Mouse (Mus musculus): ENCODE data around the gene Mpzl2. TPM values are rescaled to one million over a fixed set of nuclear protein-coding genes. Genes with fewer than 3 reads are reported as not detected.

Gene Mpzl2
- polyA plus RNA-seq, 1 experiment from 2014 or later: 0.77 TPM

- no peaks in the 10 kb centered on the region for H3K9me3 ChIP-seq (replicated peaks)
- no peak overlapping the region for H3K27ac ChIP-seq (replicated peaks)
- no peaks in the 10 kb centered on the region for H3K36me3 ChIP-seq
- no peak overlapping the region for H3K9ac ChIP-seq (replicated peaks)
- no peak overlapping the region for H3K4me2 ChIP-seq
- WGBS: 79% methylated on average over 3 of the region's 3 CpGs
- ATAC-seq (ENCODE audit: low FRiP score): no peak
- H3K4me1 ChIP-seq: no peaks in the 10 kb centered on the region
- no peaks in the 10 kb centered on the region for H3K27me3 ChIP-seq (replicated peaks)
- no peak overlapping the region for H3K4me3 ChIP-seq (replicated peaks)
Observed at GRCm38 (mm10) chr9:45090811-45091210, 51.2 kb downstream of the Mpzl2 start.

GRCm38 (mm10) chr9:45092641-45093040 lies 53.0 kb downstream of the Mpzl2 start:
- H3K4me1 ChIP-seq: no peaks in the 10 kb centered on the region
- H3K27ac ChIP-seq (replicated peaks): no peak overlapping the region
- no peaks in the 10 kb centered on the region for H3K9me3 ChIP-seq (replicated peaks)
- no peak for ATAC-seq (ENCODE audit: low FRiP score)
- H3K4me2 ChIP-seq: no peak overlapping the region
- no peaks in the 10 kb centered on the region for H3K27me3 ChIP-seq (replicated peaks)
- H3K36me3 ChIP-seq: no peaks in the 10 kb centered on the region
- WGBS: 79% methylated on average over 4 of the region's 4 CpGs
- no peak overlapping the region for H3K9ac ChIP-seq (replicated peaks)
- H3K4me3 ChIP-seq (replicated peaks): no peak overlapping the region

GRCm38 (mm10) chr9:45095149-45095937 lies 55.7 kb downstream of the Mpzl2 start:
- H3K4me3 ChIP-seq (replicated peaks): no peak overlapping the region
- no peaks in the 10 kb centered on the region for H3K27me3 ChIP-seq (replicated peaks)
- no peak overlapping the region for H3K9ac ChIP-seq (replicated peaks)
- no peak for ATAC-seq (ENCODE audit: low FRiP score)
- H3K4me2 ChIP-seq: no peak overlapping the region
- H3K4me1 ChIP-seq: no peaks in the 10 kb centered on the region
- no peaks in the 10 kb centered on the region for H3K36me3 ChIP-seq
- no peak overlapping the region for H3K27ac ChIP-seq (replicated peaks)
- no peaks in the 10 kb centered on the region for H3K9me3 ChIP-seq (replicated peaks)
- 83% methylated on average over 6 of the region's 6 CpGs for WGBS

DNA sequence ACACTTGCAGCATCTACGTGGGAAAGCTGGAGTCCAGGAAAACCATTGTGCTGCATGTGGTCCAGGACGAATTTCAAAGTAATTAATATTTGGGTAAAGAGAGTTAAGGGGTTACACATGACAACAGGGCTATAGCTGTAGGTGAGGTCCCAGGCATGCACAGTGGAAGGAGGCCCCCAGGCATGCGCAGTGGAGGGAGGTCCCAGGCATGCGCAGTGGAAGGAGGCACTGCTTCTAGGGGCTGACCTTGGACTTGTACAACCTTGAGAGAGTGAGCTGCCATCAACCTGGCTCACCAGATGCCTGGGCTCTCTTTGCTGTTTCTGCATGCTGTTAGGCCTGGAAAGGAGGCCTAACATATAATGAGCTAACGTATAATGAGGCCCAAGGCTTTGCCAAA lies 58.3 kb downstream of the Mpzl2 start:
- whole genome bisulfite sequencing: 84% methylated on average over 5 of the region's 5 CpGs
- H3K4me2 ChIP-seq: no peak overlapping the region
- no peak overlapping the region for H3K27ac ChIP-seq (replicated peaks)
- H3K9me3 ChIP-seq (replicated peaks): no peaks in the 10 kb centered on the region
- H3K4me3 ChIP-seq (replicated peaks): no peak overlapping the region
- no peaks in the 10 kb centered on the region for H3K27me3 ChIP-seq (replicated peaks)
- no peaks in the 10 kb centered on the region for H3K36me3 ChIP-seq
- no peak overlapping the region for H3K9ac ChIP-seq (replicated peaks)
- no peak for ATAC-seq (ENCODE audit: low FRiP score)
- no peaks in the 10 kb centered on the region for H3K4me1 ChIP-seq

- Histone ChIP-seq H3K9me3 (replicated peaks) (no peaks in the 10 kb centered on the region), H3K27me3 (replicated peaks) (no peaks in the 10 kb centered on the region), H3K36me3 (no peaks in the 10 kb centered on the region), H3K4me1 (no peaks in the 10 kb centered on the region), H3K9ac (replicated peaks) (no peak overlapping the region), H3K27ac (replicated peaks) (no peak overlapping the region), H3K4me2 (no peak overlapping the region), H3K4me3 (replicated peaks) (no peak overlapping the region)
- WGBS: 65% methylated on average over 3 of the region's 3 CpGs
- no peak for ATAC-seq (ENCODE audit: low FRiP score)
Observed at GRCm38 (mm10) chr9:45098426-45098825, 58.8 kb downstream of the Mpzl2 start.

DNA sequence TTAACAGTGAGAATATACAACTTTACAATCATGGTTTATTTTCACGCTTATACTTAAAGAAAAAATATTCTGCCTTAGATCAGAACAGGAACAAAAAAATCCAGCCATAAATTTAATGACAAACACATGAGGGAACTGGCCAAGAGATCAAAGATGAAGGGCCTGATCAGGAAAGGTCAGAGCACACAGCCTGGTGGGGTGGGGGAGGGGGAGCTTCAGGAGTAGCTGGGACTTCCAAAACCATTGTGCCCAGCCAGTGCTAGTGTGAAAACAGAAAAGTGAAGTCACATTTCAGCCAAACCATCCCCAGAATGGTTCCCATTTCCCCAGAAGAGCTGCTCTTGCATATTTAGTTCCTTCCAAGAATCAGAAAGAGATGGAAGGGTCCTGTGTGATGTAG lies 62.9 kb downstream of the Mpzl2 start:
- WGBS: 85% methylated on average over 1 of the region's 1 CpGs
- no peak overlapping the region for H3K4me3 ChIP-seq (replicated peaks)

GRCm38 (mm10) chr9:45103211-45103979 lies 63.8 kb downstream of the Mpzl2 start:
- no peaks in the 10 kb centered on the region for H3K27me3 ChIP-seq (replicated peaks)
- no peak overlapping the region for H3K4me3 ChIP-seq (replicated peaks)
- 75% methylated on average over 11 of the region's 11 CpGs for WGBS
- H3K9ac ChIP-seq (replicated peaks): no peak overlapping the region
- no peak overlapping the region for H3K4me2 ChIP-seq
- no peaks in the 10 kb centered on the region for H3K4me1 ChIP-seq
- no peak overlapping the region for H3K27ac ChIP-seq (replicated peaks)
- H3K9me3 ChIP-seq (replicated peaks): no peaks in the 10 kb centered on the region
- no peak for ATAC-seq (ENCODE audit: low FRiP score)
- H3K36me3 ChIP-seq: no peaks in the 10 kb centered on the region

More for the DNA sequence above, 62.9 kb downstream of the Mpzl2 start:
- H3K27ac ChIP-seq (replicated peaks): no peak overlapping the region
- no peak overlapping the region for H3K9ac ChIP-seq (replicated peaks)
- H3K4me2 ChIP-seq: no peak overlapping the region
- H3K4me1 ChIP-seq: no peaks in the 10 kb centered on the region
- H3K27me3 ChIP-seq (replicated peaks): no peaks in the 10 kb centered on the region
- no peaks in the 10 kb centered on the region for H3K36me3 ChIP-seq
- no peak for ATAC-seq (ENCODE audit: low FRiP score)
- no peaks in the 10 kb centered on the region for H3K9me3 ChIP-seq (replicated peaks)

Other genes starting within 250 kb of the Mpzl2 start
- gene Tmem25, start 240.5 kb upstream of the Mpzl2 start, polyA plus RNA-seq (2015; fragmentation: Nextera tagmentation; extraction: Ambion mirVana): 25.8 and 28.9 TPM in 2 replicates
- 0.22 and 0.77 TPM in 2 replicates for gene Ttc36, start 236.7 kb upstream of the Mpzl2 start, polyA plus RNA-seq (2015; fragmentation: Nextera tagmentation; extraction: Ambion mirVana)
- 20.3 and 23.3 TPM in 2 replicates for gene Kmt2a, start 158.5 kb upstream of the Mpzl2 start, polyA plus RNA-seq (2015; fragmentation: Nextera tagmentation; extraction: Ambion mirVana)
- gene Atp5l, start 119.1 kb upstream of the Mpzl2 start, polyA plus RNA-seq (2015; fragmentation: Nextera tagmentation; extraction: Ambion mirVana): 830 and 890 TPM in 2 replicates
- gene Ube4a, start 74.2 kb upstream of the Mpzl2 start, polyA plus RNA-seq (2015; fragmentation: Nextera tagmentation; extraction: Ambion mirVana): 31.8 and 34.2 TPM in 2 replicates
- 114 TPM in 1 of 2 replicates, not detected in the other for gene Cd3g, start 59.4 kb upstream of the Mpzl2 start, polyA plus RNA-seq (2015; fragmentation: Nextera tagmentation; extraction: Ambion mirVana)
- gene Cd3d, start 58.0 kb upstream of the Mpzl2 start, polyA plus RNA-seq (2015; fragmentation: Nextera tagmentation; extraction: Ambion mirVana): 31.2 TPM in 1 of 2 replicates, not detected in the other
- gene Cd3e, start 30.2 kb upstream of the Mpzl2 start, polyA plus RNA-seq (2015; fragmentation: Nextera tagmentation; extraction: Ambion mirVana): 0.19 and 57.9 TPM in 2 replicates
- gene Mpzl3, start 15.4 kb downstream of the Mpzl2 start, polyA plus RNA-seq (2015; fragmentation: Nextera tagmentation; extraction: Ambion mirVana): 1.00 and 2.0 TPM in 2 replicates
- 0.32 and 1.7 TPM in 2 replicates for gene Jaml, start 39.4 kb downstream of the Mpzl2 start, polyA plus RNA-seq (2015; fragmentation: Nextera tagmentation; extraction: Ambion mirVana)
- 11.9 and 12.0 TPM in 2 replicates for gene Scn2b, start 78.0 kb downstream of the Mpzl2 start, polyA plus RNA-seq (2015; fragmentation: Nextera tagmentation; extraction: Ambion mirVana)
- gene Scn4b, start 98.6 kb downstream of the Mpzl2 start, polyA plus RNA-seq (2015; fragmentation: Nextera tagmentation; extraction: Ambion mirVana): 0.55 and 2.0 TPM in 2 replicates
- not detected in 2 replicates for gene BC049352, start 142.2 kb downstream of the Mpzl2 start, polyA plus RNA-seq (2015; fragmentation: Nextera tagmentation; extraction: Ambion mirVana)
- gene Tmprss4, start 164.3 kb downstream of the Mpzl2 start, polyA plus RNA-seq (2015; fragmentation: Nextera tagmentation; extraction: Ambion mirVana): 2.7 TPM in 1 of 2 replicates, not detected in the other
- 0.69 and 2.1 TPM in 2 replicates for gene Il10ra, start 229.3 kb downstream of the Mpzl2 start, polyA plus RNA-seq (2015; fragmentation: Nextera tagmentation; extraction: Ambion mirVana)

Data from neural tube, embryonic 15.5 days (tissue).